Mouse (Mus musculus): ENCODE results near the gene Mettl9.
A peak's percentile ranks its signal among the peaks of the same experiment; 100 is the strongest.

Gene Mettl9

GRCm38 (mm10) chr7:121098614-121099389 is 64.6 kb downstream of the Mettl9 start:
- no peak for DNase-seq (ENCODE audit: low spot score)

- DNase-seq (ENCODE audit: low spot score), result peak; percentile 53
Observed at GRCm38 (mm10) chr7:121107851-121108250, 73.6 kb downstream of the Mettl9 start.

- DNase-seq (ENCODE audit: low spot score), result no peak
Observed at GRCm38 (mm10) chr7:121111321-121111720, 77.1 kb downstream of the Mettl9 start.

- DNase-seq (ENCODE audit: low spot score), result no peak
Observed at GRCm38 (mm10) chr7:121111762-121112161, 77.5 kb downstream of the Mettl9 start.

- DNase-seq (ENCODE audit: low spot score), result peak; percentile 86
Observed at GRCm38 (mm10) chr7:121120143-121120818, 86.0 kb downstream of the Mettl9 start.
